Mouse (Mus musculus) intestine, embryonic 15.5 days (tissue): ENCODE measurements around the gene Ropn1l. TPM values are rescaled to one million over a fixed set of nuclear protein-coding genes. Genes with fewer than 3 reads are reported as not detected.

Source experiments
- ATAC-seq: fragments of 200-750 bp; cut with Nextera tagmentation; 2 replicates; pipeline ENCODE4 v1.8.0; 2017; ENCODE audit warnings: moderate TSS enrichment, moderate library complexity
- H3K27ac ChIP-seq: fragments of 300-500 bp; sonication (generic); 2 replicates; pipeline ENCODE4 v1.5.1; 2015; ENCODE audit warnings: mild to moderate bottlenecking, inconsistent platforms
- H3K27me3 ChIP-seq: fragments of 300-500 bp; sonication (generic); replicated peaks from 2 replicates; pipeline ENCODE4 v1.6.1; 2015; ENCODE audit warnings: inconsistent platforms
- H3K36me3 ChIP-seq: fragments of 300-500 bp; sonication (generic); 2 replicates; pipeline ENCODE4 v1.6.1; 2015; ENCODE audit warnings: inconsistent platforms
- H3K4me1 ChIP-seq: fragments of 300-500 bp; sonication (generic); replicated peaks from 2 replicates; pipeline ENCODE4 v1.6.1; 2015; ENCODE audit warnings: inconsistent platforms
- H3K4me2 ChIP-seq: fragments of 300-500 bp; sonication (generic); replicated peaks from 2 replicates; pipeline ENCODE4 v1.6.1; 2015; ENCODE audit warnings: mild to moderate bottlenecking, inconsistent platforms
- H3K4me3 ChIP-seq: fragments of 300-500 bp; sonication (generic); replicated peaks from 2 replicates; pipeline ENCODE4 v1.5.1; 2015; ENCODE audit warnings: inconsistent platforms
- H3K9ac ChIP-seq: fragments of 300-500 bp; sonication (generic); 2 replicates; pipeline ENCODE4 v1.6.1; 2015; ENCODE audit warnings: inconsistent platforms
- H3K9me3 ChIP-seq: fragments of 300-500 bp; sonication (generic); 2 replicates; pipeline ENCODE4 v1.6.1; 2016; ENCODE audit warnings: inconsistent platforms
- WGBS: fragments of 180-500 bp; shearing (Covaris S2); methylation state at CpG from one replicate; pipeline ENCODE4 v1.1.7; 2015; 5-methylcytosine and 5-hydroxymethylcytosine counted together
- polyA plus RNA-seq: library from polyadenylated mRNA; unstranded; fragments of >200 nt; fragmentation: Nextera tagmentation; extraction: Ambion mirVana; gene quantifications from 2 replicates; pipeline ENCODE4 v1.2.1, GENCODE M21; 2015

Ropn1l gene
- polyA plus RNA-seq, 1 experiment from 2014 or later: 2.3 TPM

GRCm38 (mm10) chr15:31398769-31399168 is 54.8 kb downstream of the Ropn1l start:
- Histone ChIP-seq H3K4me3 (no peak overlapping the region), H3K9ac (no peak overlapping the region), H3K4me2 (no peak overlapping the region), H3K27me3 (no peaks in the 10 kb centered on the region), H3K36me3 (no peaks in the 10 kb centered on the region), H3K27ac (no peak overlapping the region), H3K4me1 (no peaks in the 10 kb centered on the region), H3K9me3 (no peaks in the 10 kb centered on the region)
- 93% methylated on average over 13 of the region's 13 CpGs for WGBS
- ATAC-seq: no peak

- Histone ChIP-seq H3K4me3 (no peak overlapping the region), H3K27ac (no peak overlapping the region), H3K36me3 (no peaks in the 10 kb centered on the region), H3K27me3 (no peaks in the 10 kb centered on the region), H3K9ac (no peak overlapping the region), H3K4me2 (no peak overlapping the region), H3K9me3 (no peaks in the 10 kb centered on the region), H3K4me1 (no peaks in the 10 kb centered on the region)
- WGBS: 81% methylated on average over 3 of the region's 3 CpGs
- no peak for ATAC-seq
Observed at GRCm38 (mm10) chr15:31397379-31397778, 56.2 kb downstream of the Ropn1l start.

- Histone ChIP-seq H3K9ac (no peak overlapping the region), H3K4me1 (no peaks in the 10 kb centered on the region), H3K27me3 (no peaks in the 10 kb centered on the region), H3K4me2 (no peak overlapping the region), H3K4me3 (no peak overlapping the region), H3K9me3 (no peaks in the 10 kb centered on the region), H3K27ac (no peak overlapping the region), H3K36me3 (no peaks in the 10 kb centered on the region)
- ATAC-seq: no peak
- WGBS: 71% methylated on average over 5 of the region's 5 CpGs
Observed at GRCm38 (mm10) chr15:31396755-31397154, 56.8 kb downstream of the Ropn1l start.

- Histone ChIP-seq H3K4me1 (no peaks in the 10 kb centered on the region), H3K9ac (no peak overlapping the region), H3K36me3 (no peaks in the 10 kb centered on the region), H3K9me3 (no peaks in the 10 kb centered on the region), H3K4me2 (no peak overlapping the region), H3K4me3 (no peak overlapping the region), H3K27ac (no peak overlapping the region), H3K27me3 (no peaks in the 10 kb centered on the region)
- no peak for ATAC-seq
- 78% methylated on average over 4 of the region's 4 CpGs for WGBS
Observed at GRCm38 (mm10) chr15:31395986-31396385, 57.6 kb downstream of the Ropn1l start.

- Histone ChIP-seq H3K4me1 (no peaks in the 10 kb centered on the region), H3K36me3 (no peaks in the 10 kb centered on the region), H3K9me3 (no peaks in the 10 kb centered on the region), H3K9ac (no peak overlapping the region), H3K27me3 (no peaks in the 10 kb centered on the region), H3K4me3 (no peak overlapping the region), H3K4me2 (no peak overlapping the region), H3K27ac (no peak overlapping the region)
- ATAC-seq: no peak
- WGBS: 85% methylated on average over 6 of the region's 6 CpGs
Observed at GRCm38 (mm10) chr15:31393402-31393801, 60.1 kb downstream of the Ropn1l start.

GRCm38 (mm10) chr15:31392705-31393104 is 60.8 kb downstream of the Ropn1l start:
- no peak for ATAC-seq
- Histone ChIP-seq H3K4me3 (no peak overlapping the region), H3K27ac (no peak overlapping the region), H3K4me2 (no peak overlapping the region), H3K9me3 (no peaks in the 10 kb centered on the region), H3K27me3 (no peaks in the 10 kb centered on the region), H3K9ac (no peak overlapping the region), H3K36me3 (no peaks in the 10 kb centered on the region), H3K4me1 (no peaks in the 10 kb centered on the region)
- WGBS: 90% methylated on average over 7 of the region's 7 CpGs

- Histone ChIP-seq H3K36me3 (no peaks in the 10 kb centered on the region), H3K9ac (no peak overlapping the region), H3K4me2 (no peak overlapping the region), H3K4me3 (no peak overlapping the region), H3K27ac (no peak overlapping the region), H3K9me3 (no peaks in the 10 kb centered on the region), H3K4me1 (no peaks in the 10 kb centered on the region), H3K27me3 (no peaks in the 10 kb centered on the region)
- ATAC-seq: no peak
- WGBS: 89% methylated on average over 4 of the region's 4 CpGs
Observed at GRCm38 (mm10) chr15:31392135-31392534, 61.4 kb downstream of the Ropn1l start.

Other genes with a start within 250 kb of the Ropn1l start
- 89.0 and 93.3 TPM in 2 replicates for gene Dap, start 229.4 kb downstream of the Ropn1l start, polyA plus RNA-seq
- 0.34 and 0.43 TPM in 2 replicates for gene Ankrd33b, start 86.0 kb downstream of the Ropn1l start, polyA plus RNA-seq
- gene March6, start 77.3 kb upstream of the Ropn1l start, polyA plus RNA-seq: 25.0 and 26.0 TPM in 2 replicates
- 34.6 and 36.4 TPM in 2 replicates for gene Cmbl, start 111.7 kb upstream of the Ropn1l start, polyA plus RNA-seq
- 480 and 508 TPM in 2 replicates for gene Cct5, start 148.1 kb upstream of the Ropn1l start, polyA plus RNA-seq
- 15.2 and 16.6 TPM in 2 replicates for gene Fam173b, start 148.1 kb upstream of the Ropn1l start, polyA plus RNA-seq